Mouse (Mus musculus) liver, embryonic 14.5 days (tissue): ENCODE results near the gene Map2.

Experiments used
- CTCF ChIP-seq: IDR thresholded peaks from 2 replicates; pipeline ENCODE4 v1.5.1; 2016; ENCODE audit warnings: antibody characterized with exemption, low read depth, control low read depth
- EP300 ChIP-seq: IDR thresholded peaks from 2 replicates; pipeline ENCODE4 v1.6.1; 2016; ENCODE audit warnings: antibody characterized with exemption, low read depth

DNA sequence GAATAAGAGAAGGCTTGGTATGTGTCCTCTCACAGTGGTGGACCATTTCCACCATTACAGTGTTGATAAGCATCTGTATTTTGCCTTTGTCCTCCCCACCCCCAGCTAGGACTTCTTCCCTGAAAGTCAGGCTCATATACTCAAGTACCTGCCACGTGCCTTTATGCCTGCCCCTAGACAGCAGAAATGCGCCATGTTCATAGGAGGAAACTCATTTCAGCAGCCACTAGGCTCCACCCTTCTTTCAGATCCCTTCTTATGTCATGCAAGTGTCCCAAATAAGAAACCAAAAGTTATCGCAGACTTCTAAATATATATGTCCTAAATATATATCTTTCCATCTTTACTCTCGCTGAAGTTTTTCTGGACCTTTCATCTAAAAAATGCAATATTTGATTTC is 21.2 kb downstream of the Map2 start:
- no peak for TF ChIP-seq CTCF
- no peak for TF ChIP-seq EP300
